Mouse (Mus musculus) layer of hippocampus, postnatal 14 days (tissue): ENCODE measurements around the gene Kank1. TPM values are rescaled to one million over a fixed set of nuclear protein-coding genes. Genes with fewer than 3 reads are reported as not detected.
"Not testable (repeated sequence)": the region's sequence is repeated elsewhere in the genome, so short reads cannot be mapped to it uniquely, and the experiment has no call there.

ENCODE experiments used
- DNase-seq, 2 experiments: peaks; one replicate each; pipeline ENCODE4 v3.0.0; 2021 to 2022; ENCODE audit warnings: low spot score in 2 of 2, mixed read lengths in 1 of 2
- total RNA-seq, 2 experiments: library from RNA; stranded (reverse); gene quantifications; 2 replicates each; pipeline ENCODE4 v1.2.3; 2021

Gene Kank1
- total RNA-seq, 2 experiments from 2014 or later = 42.7 to 45.0 TPM

- no peak for DNase-seq
Measured at GRCm38 (mm10) chr19:25434345-25434744, 197.6 kb downstream of the Kank1 start.

DNA sequence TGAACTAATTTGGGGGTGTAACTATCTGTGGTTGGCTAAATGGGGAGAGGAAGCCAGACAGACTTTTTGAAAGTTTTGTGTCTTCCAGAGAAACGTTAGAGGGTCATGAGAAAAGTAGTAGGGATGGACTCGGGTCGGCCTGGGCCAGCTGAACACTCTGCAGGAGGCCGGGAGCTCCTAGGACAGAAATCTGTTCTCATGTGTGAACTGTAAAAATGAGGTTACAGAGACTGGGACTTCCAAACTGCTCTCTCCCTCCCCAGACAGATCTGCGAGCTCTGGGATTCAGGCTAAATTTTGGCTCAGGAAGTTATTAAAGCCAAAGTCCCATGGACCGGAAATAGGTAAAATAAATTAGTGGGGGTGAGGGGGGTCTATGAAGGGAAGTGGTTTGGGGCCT, 198.0 kb downstream of the Kank1 start:
- no peak for DNase-seq

DNA sequence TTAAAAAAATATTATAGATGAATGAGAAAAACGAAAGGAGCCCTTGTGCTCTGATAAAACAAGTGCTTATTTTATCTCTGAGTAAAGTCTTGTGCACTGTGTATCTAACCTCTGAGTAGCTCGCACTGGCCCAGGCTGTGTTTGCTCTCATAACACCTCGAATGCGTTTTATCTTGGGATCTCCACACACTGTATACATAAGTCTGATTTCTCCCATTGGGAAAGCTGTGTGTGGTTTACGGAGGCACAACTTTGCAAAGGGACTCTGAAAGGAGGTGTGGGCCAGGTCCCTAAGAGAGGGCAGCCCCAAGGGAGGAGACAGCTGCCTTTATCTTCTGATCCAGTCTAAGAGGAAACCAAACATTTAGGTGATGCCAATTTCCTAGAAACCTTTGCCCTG, 198.6 kb downstream of the Kank1 start:
- DNase-seq = no peak

- no peak for DNase-seq
Measured at GRCm38 (mm10) chr19:25436175-25436574, 199.4 kb downstream of the Kank1 start.

- DNase-seq = peak in 1 of 2 experiments; percentile 35
Measured at GRCm38 (mm10) chr19:25436789-25437650, 200.2 kb downstream of the Kank1 start.

GRCm38 (mm10) chr19:25438246-25438645, 201.5 kb downstream of the Kank1 start:
- no peak for DNase-seq

GRCm38 (mm10) chr19:25439807-25440206, 203.0 kb downstream of the Kank1 start:
- DNase-seq = peak; percentile 23 to 64

DNA sequence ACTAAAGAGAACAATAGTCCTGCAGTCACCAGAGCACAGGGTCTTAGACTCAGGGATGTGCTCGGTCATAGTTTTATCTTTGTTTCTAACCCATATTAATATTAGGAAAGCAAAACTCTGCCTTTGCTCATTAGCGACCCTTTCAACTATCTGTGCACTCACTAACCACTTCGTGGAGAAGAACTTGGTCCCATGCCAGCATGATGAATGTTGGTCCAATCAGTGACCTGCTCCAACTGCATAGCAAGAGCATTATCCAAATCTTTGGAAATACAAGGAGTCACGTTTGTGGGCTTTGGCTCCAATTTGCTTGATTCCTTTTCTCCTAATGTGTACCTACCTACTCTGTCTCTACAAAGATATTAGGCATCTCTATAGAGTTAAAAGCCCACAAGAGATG, 204.0 kb downstream of the Kank1 start:
- no peak for DNase-seq

- DNase-seq = peak; percentile 56 to 83
Measured at GRCm38 (mm10) chr19:25445054-25445453, 208.3 kb downstream of the Kank1 start.

DNA sequence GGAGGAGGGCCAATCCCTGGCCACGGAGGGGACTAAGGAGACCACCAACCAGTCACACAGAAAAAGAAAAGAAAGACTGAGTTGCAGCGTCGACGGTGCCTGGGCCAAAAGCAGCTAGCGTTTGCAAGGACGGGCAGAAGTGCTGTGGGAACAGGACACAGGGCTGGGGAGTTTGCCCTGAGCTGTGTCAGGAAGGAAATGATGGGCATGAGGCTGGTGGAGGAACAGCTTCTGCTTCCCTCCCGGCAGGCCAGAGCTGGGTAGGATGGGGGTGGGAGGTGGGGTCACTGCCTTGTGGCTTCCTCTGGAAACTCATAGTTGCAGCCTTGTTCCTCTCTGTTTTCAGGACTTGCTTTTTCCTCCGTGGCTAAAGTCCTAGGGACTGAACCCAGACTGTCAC, 209.1 kb downstream of the Kank1 start:
- no peak for DNase-seq

DNA sequence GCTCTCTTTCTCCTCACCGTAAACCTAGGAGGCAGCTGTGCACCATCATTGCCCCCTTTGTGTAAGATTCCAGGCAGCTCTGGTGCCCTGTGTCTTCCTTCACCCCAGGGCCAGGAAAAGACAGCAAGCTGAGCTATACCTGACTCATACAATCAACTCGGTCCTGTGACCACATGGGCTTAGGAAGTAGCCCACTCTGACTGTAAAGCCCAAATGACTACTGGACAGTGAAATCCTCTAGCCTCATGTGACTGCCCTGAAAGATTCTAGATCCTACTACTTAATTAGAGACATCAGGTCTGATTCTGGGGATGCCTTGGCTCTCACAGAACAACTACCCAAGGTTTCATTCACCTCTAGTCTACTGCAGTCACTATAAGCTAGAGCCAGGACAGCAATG, 209.9 kb downstream of the Kank1 start:
- DNase-seq = no peak

DNA sequence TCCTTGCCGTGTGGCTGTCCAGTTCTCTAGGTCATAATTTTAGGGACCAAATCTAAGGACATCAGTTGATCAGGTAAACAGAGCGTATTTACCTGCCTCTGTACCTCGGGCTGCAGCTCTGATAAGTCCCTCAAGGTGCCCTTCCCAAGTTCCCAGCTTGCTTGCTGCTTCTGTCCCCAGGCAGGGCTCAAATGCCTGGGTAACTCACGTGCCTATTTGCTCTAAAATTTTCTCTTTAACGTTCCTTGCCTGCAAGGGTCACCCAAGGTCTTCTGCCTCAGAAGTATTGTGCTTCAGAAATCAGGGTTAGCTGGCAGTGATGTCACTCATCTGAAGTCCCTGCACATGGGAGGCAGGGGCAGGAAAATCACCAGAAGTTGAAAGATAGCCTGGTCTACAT, 210.6 kb downstream of the Kank1 start:
- no peak for DNase-seq

DNA sequence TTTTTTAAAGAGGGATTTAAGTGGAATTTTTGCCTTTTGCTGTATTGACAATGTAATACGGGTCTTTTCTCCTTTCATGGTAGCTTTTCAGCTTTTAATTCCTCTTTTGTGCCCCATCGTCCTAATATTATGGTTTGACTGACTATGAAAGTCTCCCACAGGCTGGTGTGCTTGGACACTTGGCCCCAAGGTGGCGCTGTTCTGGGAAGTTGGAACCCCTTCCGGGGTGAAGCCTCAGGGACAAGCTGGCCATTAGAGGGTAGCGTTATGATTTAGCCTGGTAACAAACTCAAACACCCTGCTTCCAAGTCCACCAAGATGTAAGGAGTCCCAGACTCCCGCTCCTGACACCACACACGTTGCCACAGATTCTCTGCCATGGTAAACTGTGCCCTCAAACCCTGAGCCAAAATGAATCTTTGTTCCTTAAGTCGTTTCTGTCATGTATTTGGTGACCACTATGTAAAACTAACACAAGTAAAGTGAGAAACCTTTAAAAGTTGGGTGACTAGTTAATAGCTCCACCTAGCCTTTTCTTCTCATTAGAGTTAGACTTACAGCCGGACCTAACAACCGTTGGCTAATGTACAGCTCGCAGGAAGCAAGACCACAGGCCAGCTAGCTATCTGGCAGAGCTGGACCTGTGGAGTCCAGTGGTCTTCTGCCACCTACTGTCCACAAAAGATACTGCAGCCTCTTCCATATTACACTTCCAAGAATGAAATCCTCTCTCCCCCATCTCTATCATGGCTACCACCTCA, 214.3 kb downstream of the Kank1 start:
- DNase-seq = peak; percentile 16 to 43

DNA sequence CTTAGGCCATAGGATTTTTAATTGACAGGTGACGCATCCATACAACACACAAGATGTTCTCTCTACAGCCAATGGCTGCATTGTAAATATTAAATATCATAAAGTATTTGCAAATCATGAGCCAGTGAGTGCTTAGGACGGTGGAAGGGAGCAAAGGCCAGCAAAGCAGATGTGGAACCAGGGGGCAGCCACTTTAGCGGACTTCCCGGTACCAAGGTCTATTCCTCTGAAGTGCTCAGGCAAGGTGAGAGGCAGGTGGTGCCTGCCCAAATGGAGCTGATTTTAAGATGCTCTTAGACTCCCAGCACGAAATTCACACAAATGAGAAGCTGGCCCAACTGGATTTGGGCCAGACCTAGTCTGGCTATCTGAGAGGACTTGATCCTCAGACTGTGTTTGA, 216.4 kb downstream of the Kank1 start:
- DNase-seq = no peak

DNA sequence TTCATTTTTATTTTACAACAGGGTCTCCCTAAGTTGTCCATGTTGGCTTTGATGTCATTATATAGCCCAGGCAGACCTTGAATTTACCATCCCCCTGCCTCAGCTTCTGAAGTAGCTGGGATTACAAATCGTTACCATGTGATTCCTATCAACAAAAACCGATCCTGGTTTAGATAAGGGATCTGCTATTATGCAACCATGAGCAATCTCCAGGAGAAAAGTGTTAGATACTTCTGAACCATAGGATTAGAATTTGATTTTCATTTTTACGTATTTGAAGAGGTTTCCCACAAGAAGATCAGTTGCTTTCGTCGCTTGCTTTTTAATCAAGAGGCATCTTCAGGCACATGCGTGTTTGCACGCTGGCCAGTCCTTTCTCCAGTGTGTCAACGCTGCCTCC, 224.0 kb downstream of the Kank1 start:
- no peak for DNase-seq

- DNase-seq = no peak
Measured at GRCm38 (mm10) chr19:25461553-25462320, 225.0 kb downstream of the Kank1 start.

DNA sequence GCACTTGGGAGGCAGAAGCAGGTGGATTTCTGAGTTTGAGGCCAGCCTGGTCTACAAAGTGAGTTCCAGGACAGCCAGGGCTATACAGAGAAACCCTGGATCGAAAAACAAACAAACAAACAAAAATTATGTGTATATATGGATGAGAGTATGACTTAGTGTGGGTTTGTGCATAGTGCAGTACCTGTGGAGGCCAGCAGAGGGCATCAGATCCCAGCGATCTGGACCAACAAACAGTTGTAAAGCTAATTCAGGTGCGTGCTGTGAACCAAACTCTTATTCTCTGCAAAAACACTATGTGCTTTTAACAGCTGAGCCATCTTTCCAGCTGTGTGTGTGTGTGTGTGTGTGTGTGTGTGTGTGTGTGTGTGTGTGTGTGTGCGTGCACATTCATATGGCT, 239.0 kb downstream of the Kank1 start:
- not testable (repeated sequence) for DNase-seq

DNA sequence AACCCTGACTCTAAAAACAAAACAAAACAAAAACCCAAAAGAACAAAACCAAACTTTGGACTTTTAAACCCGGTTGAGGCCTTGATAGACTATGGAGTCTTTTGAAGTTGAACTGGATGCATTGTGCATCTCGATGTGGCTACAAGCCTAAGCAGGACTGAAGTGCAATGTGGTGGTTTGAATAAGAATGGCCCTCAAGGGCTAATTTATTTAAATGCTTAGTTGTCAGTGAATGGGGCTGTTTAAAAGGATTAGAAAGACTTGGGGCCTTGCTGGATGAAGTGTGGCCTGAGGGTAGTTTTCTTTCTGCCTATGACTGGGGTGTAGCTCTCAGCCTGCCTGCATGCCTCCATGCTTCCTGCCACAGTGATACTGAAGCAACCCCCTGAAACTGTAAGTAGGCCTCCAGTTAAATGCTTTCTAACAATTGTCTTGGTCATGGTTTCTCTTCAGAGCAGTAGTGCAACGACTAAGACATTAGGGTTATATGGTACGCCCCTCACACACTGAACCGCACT, 242.4 kb downstream of the Kank1 start:
- no peak for DNase-seq

DNA sequence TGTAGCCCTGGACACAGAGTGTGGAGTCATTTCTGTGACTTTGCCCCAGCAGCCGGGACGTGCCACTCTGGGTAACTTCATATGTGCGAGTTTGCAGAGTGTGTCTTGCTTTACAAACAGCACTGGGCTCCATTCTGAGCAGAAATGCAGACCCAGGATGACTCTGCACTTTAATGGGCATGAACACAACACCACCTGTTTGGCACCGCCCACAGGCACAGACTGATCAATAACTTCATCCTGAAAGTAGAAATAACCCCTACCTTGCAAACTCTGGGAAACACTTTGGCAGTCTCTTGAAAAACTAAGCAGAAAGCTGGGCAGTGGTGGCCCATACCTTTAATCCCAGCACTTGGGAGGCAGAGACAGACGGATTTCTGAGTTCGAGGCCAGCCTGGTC, 244.0 kb downstream of the Kank1 start:
- DNase-seq = no peak
